Mouse (Mus musculus) yolk sac, embryonic 10.5 days (tissue): ENCODE data around the gene Fbxo24.

Experiments used
- DNase-seq: peaks from one replicate; pipeline ENCODE4 v3.0.0-alpha.2; 2017; ENCODE audit warnings: low spot score

Gene Fbxo24

GRCm38 (mm10) chr5:137600619-137601364 is 28.0 kb downstream of the Fbxo24 start, which contains the start of gene Mospd3:
Gene Mospd3 (minus strand): TSS chr5:137601058.
- DNase-seq, result peak; percentile 97

GRCm38 (mm10) chr5:137600281-137600618 is 28.6 kb downstream of the Fbxo24 start:
- no peak for DNase-seq

DNA sequence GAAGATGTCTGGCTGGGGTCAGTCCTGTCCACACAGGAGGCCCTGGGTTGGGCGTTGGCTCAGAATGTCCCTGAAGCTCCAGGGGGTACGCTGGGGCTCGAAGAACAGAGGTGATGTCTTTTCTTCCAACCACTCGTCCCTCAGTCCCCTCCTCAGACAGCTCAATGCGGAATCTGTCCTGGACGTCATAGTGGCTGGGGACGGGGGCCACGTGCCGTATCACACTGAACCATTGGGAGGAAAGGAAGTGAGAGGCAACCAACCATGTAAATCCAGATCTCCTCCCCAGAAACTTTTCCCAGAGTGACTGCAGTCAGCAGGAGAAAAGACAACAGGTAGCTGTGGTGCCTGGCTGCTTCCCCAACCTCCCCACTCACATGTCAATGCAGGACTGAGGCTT is 29.2 kb downstream of the Fbxo24 start:
- no peak for DNase-seq

GRCm38 (mm10) chr5:137598100-137598826 is 30.5 kb downstream of the Fbxo24 start:
- DNase-seq, result no peak

DNA sequence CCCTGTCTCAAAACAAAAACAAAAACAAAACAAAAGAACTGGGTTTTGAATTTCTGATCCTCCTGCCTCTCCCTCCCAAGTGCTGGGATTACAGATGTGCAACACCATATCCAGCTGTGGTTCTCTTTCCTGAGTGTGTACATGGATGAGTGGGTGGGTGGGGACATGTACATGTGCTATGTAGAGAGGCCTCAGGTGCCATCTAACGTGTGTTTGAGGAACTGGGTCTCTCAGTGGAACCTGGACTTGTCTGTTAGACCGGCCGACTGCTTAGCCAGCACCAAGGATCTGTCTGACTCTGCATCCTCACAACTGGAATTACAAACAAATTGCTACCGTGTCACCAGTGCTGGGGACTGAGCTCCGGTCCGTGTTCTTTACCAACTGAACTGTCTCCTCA is 31.2 kb downstream of the Fbxo24 start:
- DNase-seq, result no peak

DNA sequence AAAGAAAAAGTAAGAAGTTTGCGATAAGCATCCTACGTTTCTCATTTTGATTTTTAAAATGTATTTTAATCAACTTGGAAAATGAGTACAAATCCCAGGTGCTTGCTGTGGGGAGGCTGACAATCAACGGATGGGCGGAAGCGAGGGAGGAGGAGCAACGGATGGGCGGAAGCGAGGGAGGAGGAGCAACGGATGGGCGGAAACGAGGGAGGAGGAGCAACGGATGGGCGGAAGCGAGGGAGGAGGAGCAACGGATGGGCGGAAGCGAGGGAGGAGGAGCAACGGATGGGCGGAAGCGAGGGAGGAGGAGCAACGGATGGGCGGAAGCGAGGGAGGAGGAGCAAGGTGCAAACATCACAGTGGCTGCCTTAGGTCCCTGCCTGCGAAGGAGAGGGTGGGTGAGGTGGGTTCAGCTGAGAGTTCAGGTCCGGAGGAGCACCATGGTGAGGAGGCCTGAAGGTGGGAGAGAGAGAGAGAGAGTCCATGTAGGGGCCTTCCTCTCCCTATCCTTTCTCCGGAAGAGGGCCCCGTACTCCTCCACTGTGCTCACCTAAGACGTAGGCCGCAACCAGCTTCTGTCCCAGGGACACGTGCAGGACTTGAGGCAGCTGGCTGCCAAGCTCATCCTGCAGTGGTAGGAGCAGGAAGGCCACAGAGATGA is 32.1 kb downstream of the Fbxo24 start:
- DNase-seq, result no peak

DNA sequence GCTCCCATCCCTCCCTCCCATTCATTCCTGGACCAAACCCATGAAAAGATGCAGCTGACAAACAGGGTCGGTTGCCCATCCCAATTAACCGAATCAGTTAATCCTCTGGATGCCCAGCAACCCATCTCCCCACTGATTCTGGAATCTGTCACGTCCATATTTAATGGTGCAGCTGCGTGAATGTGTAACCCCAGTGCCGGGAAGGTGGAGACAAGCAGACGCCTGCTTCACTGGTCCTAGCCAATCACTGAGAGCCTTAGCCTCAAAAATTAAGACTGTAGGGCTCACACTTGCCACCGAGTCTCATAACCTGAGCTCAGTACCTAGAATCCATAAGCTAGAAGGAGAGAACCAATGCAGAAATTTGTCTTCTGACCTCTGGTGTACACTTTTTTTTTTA is 32.9 kb downstream of the Fbxo24 start:
- DNase-seq, result no peak

DNA sequence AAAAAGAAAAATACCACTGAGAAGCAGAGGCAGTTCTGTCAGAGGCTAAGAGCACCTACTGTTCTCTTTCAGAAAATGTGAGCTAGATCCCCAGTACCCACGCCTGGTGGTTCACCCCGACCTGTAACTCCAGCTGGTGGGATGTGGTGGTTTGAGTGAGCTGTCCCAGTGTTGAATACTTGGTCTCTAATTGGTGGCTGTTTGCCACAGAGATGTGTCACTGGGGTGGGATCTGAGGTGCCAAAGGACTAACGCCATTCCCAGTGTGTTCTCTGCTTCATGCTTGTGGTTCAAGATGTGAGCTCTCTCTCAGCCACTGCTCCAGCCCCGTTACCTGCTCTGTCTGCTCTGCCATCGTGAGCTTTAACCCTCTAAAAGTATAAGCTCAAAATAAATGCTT is 38.3 kb downstream of the Fbxo24 start:
- DNase-seq, result no peak

DNA sequence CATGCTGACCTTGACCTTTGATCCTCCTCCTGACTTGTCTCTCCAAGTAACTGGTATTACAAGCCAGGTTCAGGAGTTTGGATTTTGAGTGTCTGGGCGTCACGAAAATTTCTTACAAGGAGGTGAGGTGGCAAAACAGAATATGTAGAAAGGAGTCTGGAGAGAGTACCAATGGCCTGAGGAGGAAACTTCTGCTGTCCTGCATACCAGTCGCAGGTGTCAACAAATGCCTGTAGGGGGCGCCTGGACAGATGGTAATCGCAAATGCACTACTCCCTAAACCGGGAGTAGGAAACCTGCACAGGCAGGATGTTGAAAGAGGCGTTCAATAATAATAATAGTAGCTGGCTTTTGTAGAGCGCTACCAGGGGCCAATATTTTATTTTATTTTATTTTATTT is 43.8 kb downstream of the Fbxo24 start:
- no peak for DNase-seq

- peak; percentile 47 for DNase-seq
These were observed 45.1 kb downstream of the Fbxo24 start for GRCm38 (mm10) chr5:137583670-137584169.

DNA sequence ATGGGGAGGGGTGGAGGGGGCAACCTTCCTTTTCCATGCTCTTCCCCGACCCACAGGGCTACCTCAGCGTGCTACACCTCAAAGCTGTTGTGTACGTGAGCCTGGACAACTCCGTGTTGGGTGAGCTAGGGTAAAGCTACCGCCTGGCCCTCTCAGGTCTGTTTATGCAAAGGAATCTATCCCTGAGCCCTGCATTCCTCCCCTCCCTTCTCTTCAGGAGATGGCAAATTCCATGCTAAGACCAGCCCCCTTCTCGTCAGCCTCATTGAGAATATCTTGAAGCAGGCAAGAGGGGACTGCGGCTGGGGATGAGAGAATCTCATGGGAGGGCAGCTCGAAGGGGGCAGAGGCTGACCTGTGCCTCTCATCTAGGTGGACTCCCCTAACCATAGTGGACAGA is 46.1 kb downstream of the Fbxo24 start:
- peak; percentile 21 for DNase-seq

DNA sequence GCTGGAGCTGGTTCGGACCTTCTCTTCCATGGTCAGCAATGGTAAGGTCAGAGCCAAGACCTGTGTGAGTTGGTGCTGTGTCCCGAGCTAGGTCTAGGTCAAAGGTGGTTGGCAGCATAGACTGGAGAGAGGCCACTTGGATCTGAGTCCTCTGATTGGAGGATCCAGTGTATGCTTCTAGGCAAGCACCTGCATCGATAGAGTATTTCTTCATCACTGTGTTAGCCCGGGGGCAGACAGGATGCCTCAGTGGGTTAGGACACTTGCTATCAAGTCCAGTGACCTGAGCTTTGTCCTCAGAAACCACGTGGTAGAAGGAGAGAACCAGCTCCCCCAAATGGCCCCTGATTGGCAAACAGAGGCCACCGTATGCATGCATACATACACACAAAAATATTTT is 48.6 kb downstream of the Fbxo24 start:
- DNase-seq, result no peak

- DNase-seq, result peak; percentile 9
These were observed 54.3 kb downstream of the Fbxo24 start for GRCm38 (mm10) chr5:137574470-137574901.

- peak; percentile 36 for DNase-seq
These were observed 57.9 kb downstream of the Fbxo24 start for GRCm38 (mm10) chr5:137570691-137571586.

DNA sequence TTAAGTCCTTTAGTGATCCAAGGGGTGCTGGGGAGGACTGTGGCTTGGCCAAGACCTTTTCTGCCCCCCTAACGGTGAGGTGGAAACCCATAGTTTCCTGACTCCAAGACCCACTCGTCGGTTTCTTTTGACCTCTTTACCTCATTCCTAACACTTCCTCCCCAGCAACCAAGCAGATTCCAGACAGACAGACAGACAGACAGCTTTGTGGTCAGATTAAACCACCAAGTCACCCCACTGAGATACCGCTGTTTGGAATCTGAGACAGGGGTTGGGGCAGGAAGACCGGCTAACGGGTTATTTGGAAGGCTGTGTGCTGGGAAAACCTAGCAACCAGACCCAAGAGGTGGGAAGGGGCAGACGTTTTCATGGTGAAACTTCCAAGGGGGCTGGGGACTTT is 58.6 kb downstream of the Fbxo24 start:
- no peak for DNase-seq

- DNase-seq, result peak; percentile 50
These were observed 59.1 kb downstream of the Fbxo24 start, which contains the start of gene Tfr2 for GRCm38 (mm10) chr5:137569665-137570064. Gene Tfr2 (plus strand): TSS chr5:137569840.

DNA sequence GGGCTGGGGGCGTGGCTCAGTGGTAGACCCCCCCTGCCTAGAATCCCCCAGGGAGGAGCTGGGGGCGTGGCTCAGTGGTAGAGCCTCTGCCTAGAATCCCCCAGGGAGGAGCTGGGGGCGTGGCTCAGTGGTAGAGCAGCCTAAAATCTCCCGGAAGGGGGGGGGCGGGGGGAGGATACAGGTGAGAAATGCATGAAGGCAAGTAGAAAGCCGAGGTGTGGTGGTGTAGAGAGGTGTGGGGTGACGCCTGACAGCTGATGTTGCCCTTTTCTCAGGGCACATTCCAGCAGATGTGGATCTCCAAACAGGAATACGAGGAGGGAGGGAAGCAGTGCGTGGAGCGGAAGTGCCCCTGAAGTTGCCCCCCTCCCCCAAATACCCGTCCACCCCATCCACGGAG is 59.8 kb downstream of the Fbxo24 start:
- no peak for DNase-seq

- DNase-seq, result no peak
These were observed 60.5 kb downstream of the Fbxo24 start for GRCm38 (mm10) chr5:137568223-137568798.

GRCm38 (mm10) chr5:137566416-137566815 is 62.4 kb downstream of the Fbxo24 start:
- DNase-seq, result no peak

DNA sequence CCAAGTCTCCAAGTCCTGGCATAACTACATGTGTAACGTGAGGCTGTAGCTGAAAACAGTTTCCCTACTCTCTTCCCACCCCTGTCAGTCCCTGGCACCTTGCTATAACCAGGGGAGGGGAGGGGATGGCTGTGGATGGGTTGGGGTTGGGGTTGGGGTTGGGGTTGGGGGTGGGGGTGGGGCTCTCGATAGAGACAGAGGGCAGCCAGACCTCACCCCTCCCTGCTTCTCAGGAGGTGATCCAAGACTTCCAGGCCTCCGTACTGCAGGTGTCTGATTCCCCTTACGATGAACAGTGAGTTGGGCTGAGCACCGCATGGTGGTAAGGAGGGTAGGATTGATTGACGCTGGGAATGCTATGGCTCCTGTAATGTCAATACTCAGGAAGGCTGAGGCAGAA is 63.1 kb downstream of the Fbxo24 start:
- DNase-seq, result no peak

DNA sequence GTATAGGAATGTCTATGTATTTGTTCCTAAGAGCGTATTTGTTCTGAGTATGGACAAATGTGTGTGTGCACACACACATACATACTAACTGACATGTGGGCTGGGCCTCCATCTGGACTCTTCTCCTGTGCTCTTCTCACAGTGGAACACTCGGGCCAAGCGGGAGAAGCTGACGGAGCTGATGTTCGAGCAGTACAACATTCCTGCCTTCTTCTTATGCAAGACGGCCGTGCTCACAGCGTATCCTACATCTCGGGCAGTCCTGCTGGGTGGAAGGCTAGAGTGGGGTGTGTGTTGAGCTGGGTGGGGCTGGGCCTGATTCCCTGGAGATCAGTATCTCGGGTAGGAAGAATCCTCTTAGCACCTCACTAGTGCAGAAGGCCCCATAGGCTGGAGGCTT is 65.8 kb downstream of the Fbxo24 start:
- DNase-seq, result no peak
